Mouse (Mus musculus) forebrain, embryonic 14.5 days (tissue): ENCODE results near the gene Pacs1. TPM values are rescaled to one million over a fixed set of nuclear protein-coding genes. Genes with fewer than 3 reads are reported as not detected.
"Not testable (repeated sequence)": the region's sequence is repeated elsewhere in the genome, so short reads cannot be mapped to it uniquely, and the experiment has no call there.

Experiments
- ATAC-seq: fragments of 200-750 bp; cut with Nextera tagmentation; 2 replicates; pipeline ENCODE4 v1.8.0; 2017; ENCODE audit warnings: mild to moderate bottlenecking, moderate library complexity
- DNase-seq: peaks from one replicate; pipeline ENCODE4 v3.0.0-alpha.2; 2015; ENCODE audit warnings: low spot score
- H3K27ac ChIP-seq: fragments of 300-500 bp; sonication (generic); 2 replicates; pipeline ENCODE4 v1.5.1; 2014; ENCODE audit warnings: low read depth, mild to moderate bottlenecking, control low read depth, low read length, moderate library complexity
- H3K27me3 ChIP-seq: fragments of 300-500 bp; sonication (generic); replicated peaks from 2 replicates; pipeline ENCODE4 v1.6.1; 2014; ENCODE audit warnings: low read length, control low read depth, mixed read lengths; ENCODE audit not compliant: control insufficient read depth, insufficient read depth
- H3K36me3 ChIP-seq: fragments of 300-500 bp; sonication (generic); 2 replicates; pipeline ENCODE4 v1.6.1; 2014; ENCODE audit warnings: low read length, control low read depth; ENCODE audit not compliant: control insufficient read depth, insufficient read depth
- H3K4me1 ChIP-seq: fragments of 300-500 bp; sonication (generic); 2 replicates; pipeline ENCODE4 v1.6.1; 2014; ENCODE audit warnings: antibody characterized with exemption, low read length, control low read depth; ENCODE audit not compliant: control insufficient read depth, insufficient read depth
- H3K4me2 ChIP-seq: fragments of 300-500 bp; sonication (generic); 2 replicates; pipeline ENCODE4 v1.6.1; 2014; ENCODE audit warnings: mild to moderate bottlenecking, control low read depth, low read length
- H3K4me3 ChIP-seq: fragments of 300-500 bp; sonication (generic); 2 replicates; pipeline ENCODE4 v1.5.1; 2014; ENCODE audit warnings: low read depth, low read length, control low read depth
- H3K9ac ChIP-seq: fragments of 300-500 bp; sonication (generic); 2 replicates; pipeline ENCODE4 v1.6.1; 2014; ENCODE audit warnings: mild to moderate bottlenecking, low read length, control low read depth, moderate library complexity
- H3K9me3 ChIP-seq: fragments of 300-500 bp; sonication (generic); replicated peaks from 2 replicates; pipeline ENCODE4 v1.6.1; 2016; ENCODE audit warnings: low read length, control low read depth, mixed read lengths; ENCODE audit not compliant: control insufficient read depth
- WGBS: fragments of 180-500 bp; shearing (Covaris S2); extraction: QIAGEN DNeasy Blood & Tissue Kit; methylation state at CpG from one replicate; pipeline ENCODE4 v1.1.7; 2014; 5-methylcytosine and 5-hydroxymethylcytosine counted together
- polyA plus RNA-seq: library from polyadenylated mRNA; unstranded; fragments of >200 nt; fragmentation: Nextera tagmentation; extraction: Ambion mirVana; gene quantifications from 2 replicates; pipeline ENCODE4 v1.2.1, GENCODE M21; 2014

Gene Pacs1
- polyA plus RNA-seq, 1 experiment from 2014 or later, result 25.0 TPM

DNA sequence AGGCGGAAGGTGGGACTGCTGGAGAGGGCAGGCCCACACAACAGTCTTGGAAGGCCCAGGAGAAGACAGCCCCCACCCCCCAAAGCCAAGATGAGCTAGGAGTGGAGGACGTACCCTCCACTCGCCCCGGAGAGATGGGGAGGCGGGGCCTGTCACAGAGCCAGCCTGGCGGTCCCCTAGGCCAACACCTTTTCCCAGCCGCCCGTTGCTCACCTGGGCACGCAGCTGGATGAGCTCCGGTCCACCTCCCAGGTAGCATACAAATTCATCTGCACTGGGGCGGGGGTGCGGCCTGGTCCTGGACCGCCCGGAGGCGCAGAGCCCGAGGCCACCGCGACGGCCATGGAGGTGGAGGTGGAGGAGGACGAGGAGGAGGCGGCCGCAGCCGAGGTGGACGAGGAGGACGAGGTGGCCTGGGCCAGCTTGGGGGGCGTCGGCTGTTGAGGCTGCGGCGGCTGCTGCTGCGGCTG lies 558 bp downstream of the Pacs1 start:
- peaks cover 17% of the 10 kb centered on the region for H3K4me1 ChIP-seq
- H3K27me3 ChIP-seq, result no peaks in the 10 kb centered on the region
- peak overlapping the region; percentile 93 for H3K4me3 ChIP-seq
- DNase-seq (peak; percentile 27), ATAC-seq (peak; percentile 58)
- peak overlapping the region; percentile 87 for H3K27ac ChIP-seq
- H3K4me2 ChIP-seq, result peak overlapping the region; percentile 90
- no peaks in the 10 kb centered on the region for H3K9me3 ChIP-seq
- peak overlapping the region; percentile 93 for H3K9ac ChIP-seq
- 0% methylated on average over 14 of the region's 30 CpGs for WGBS
- H3K36me3 ChIP-seq, result peaks cover 33% of the 10 kb centered on the region

DNA sequence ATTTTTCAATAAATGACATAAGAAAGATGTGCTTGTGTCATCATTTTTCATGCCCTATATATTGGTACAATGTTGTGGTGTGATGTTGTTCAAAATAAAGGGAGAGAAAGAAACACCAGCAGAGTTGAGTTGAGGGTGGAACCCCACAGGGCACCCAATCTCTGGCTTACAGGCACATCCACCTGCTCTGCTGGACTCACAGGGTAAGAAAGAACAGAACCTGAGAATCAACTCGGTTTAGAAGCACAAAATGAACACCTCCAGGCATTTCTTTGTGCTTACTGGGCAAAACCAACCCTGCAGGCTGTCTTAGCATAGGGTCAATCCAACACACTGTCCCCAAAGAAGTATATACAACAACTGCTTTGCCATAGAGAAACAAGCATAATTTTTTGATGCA lies 1.5 kb downstream of the Pacs1 start:
- Histone ChIP-seq H3K4me1 (peaks cover 17% of the 10 kb centered on the region), H3K9ac (peak overlapping the region; percentile 93; the same call in 1 of the 2 replicates), H3K27me3 (no peaks in the 10 kb centered on the region), H3K4me2 (peak overlapping the region; percentile 90), H3K4me3 (peak overlapping the region; percentile 93; the same call in 1 of the 2 replicates), H3K27ac (no peak overlapping the region), H3K36me3 (peaks cover 27% of the 10 kb centered on the region), H3K9me3 (no peaks in the 10 kb centered on the region)
- DNase-seq (no peak), ATAC-seq (no peak)
- WGBS, result 48% methylated on average over 1 of the region's 1 CpGs

DNA sequence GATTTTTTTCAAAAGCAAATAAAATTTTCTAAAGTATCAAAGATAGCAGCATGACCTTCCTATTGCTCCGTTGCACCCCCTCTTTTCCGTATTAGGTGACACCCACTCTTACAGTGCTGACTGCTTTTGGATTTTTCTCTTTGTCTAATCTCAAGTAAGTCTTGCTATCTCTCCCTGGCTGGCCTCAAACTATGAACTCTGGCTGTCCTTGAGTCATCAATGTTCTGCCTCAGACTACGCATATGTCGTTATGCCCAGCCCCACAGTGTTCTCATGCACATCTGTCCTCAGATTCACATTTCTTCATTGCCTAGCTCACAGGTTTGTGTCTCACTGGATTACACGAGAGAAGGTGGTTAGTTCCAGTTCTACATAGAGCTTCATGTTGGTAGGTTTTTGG lies 3.5 kb downstream of the Pacs1 start:
- no peak overlapping the region for H3K4me3 ChIP-seq
- H3K27ac ChIP-seq, result no peak overlapping the region
- ATAC-seq (no peak), DNase-seq (no peak)
- WGBS, result 88% methylated on average over 5 of the region's 5 CpGs
- no peak overlapping the region for H3K4me2 ChIP-seq
- no peaks in the 10 kb centered on the region for H3K9me3 ChIP-seq
- H3K4me1 ChIP-seq, result peaks cover 17% of the 10 kb centered on the region
- H3K36me3 ChIP-seq, result peaks cover 7% of the 10 kb centered on the region
- no peak overlapping the region for H3K9ac ChIP-seq
- no peaks in the 10 kb centered on the region for H3K27me3 ChIP-seq

DNA sequence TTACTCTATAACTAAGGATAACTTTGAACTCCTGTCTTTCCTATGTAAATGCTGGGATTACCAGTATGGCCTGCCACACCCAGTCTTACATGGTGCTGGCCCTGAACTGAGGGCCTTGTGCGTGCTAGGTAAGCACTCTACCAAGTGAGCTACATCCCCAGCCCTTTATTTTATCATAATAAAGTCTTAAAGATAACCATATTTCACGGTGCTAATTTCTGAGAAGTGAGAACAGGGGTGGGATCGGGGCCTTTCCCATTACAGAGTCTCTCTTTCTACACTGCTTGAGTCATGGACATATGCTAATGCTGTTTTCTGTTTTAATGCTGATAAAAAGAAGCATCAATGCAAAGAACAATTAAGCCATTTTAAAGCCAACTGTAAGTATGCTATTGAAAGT lies 4.0 kb downstream of the Pacs1 start:
- no peak overlapping the region for H3K27ac ChIP-seq
- H3K36me3 ChIP-seq, result peaks cover 2% of the 10 kb centered on the region
- H3K27me3 ChIP-seq, result no peaks in the 10 kb centered on the region
- H3K4me3 ChIP-seq, result no peak overlapping the region
- 92% methylated on average over 3 of the region's 3 CpGs for WGBS
- peaks cover 17% of the 10 kb centered on the region for H3K4me1 ChIP-seq
- ATAC-seq, result no peak
- H3K9ac ChIP-seq, result no peak overlapping the region
- no peaks in the 10 kb centered on the region for H3K9me3 ChIP-seq
- no peak for DNase-seq
- H3K4me2 ChIP-seq, result no peak overlapping the region

DNA sequence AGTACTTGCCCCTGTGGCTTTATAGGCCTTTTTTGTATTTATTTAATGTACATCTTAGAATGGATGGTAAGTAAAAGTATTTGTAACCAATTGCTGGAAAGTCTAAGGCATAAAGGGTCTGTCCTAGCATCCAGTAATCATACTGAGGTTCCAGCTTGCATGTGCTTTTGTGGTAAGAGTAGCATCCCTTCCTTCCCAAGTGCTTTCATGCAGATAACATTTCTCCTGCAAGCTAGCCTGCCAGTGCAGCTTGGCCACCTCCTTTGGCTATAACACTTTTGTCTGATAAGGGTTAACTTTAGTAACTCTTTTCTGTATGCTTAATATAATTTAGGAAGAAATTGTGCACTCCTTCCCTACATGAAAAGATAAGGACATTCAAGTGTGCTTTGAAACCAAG lies 4.9 kb downstream of the Pacs1 start:
- DNase-seq (no peak), ATAC-seq (no peak)
- Histone ChIP-seq H3K27me3 (no peaks in the 10 kb centered on the region), H3K27ac (no peak overlapping the region), H3K36me3 (no peaks in the 10 kb centered on the region), H3K4me1 (peaks cover 17% of the 10 kb centered on the region), H3K9ac (no peak overlapping the region), H3K4me3 (no peak overlapping the region), H3K4me2 (no peak overlapping the region), H3K9me3 (no peaks in the 10 kb centered on the region)

DNA sequence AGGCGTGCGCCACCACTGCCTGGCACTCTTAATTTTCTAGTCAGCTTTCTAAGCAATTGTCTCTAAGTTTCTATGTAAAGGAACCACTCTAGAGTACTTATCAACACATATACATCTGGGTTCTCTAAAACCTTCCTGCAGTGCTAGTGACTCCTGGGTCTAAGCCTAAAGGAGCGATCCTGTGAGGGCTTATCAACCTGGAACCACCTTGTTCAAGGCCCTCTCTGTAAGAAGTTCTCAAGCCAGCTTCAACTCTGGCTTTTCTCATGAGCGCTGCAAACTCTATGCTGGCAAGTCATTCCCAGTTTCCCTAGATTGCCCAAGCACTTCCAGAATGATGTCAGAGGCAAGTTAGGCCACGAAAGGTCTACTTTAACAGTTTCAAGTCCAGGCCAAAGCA lies 5.9 kb downstream of the Pacs1 start:
- ATAC-seq (no peak), DNase-seq (no peak)
- Histone ChIP-seq H3K27ac (no peak overlapping the region), H3K27me3 (no peaks in the 10 kb centered on the region), H3K4me3 (no peak overlapping the region), H3K9me3 (no peaks in the 10 kb centered on the region), H3K36me3 (no peaks in the 10 kb centered on the region), H3K4me1 (peaks cover 15% of the 10 kb centered on the region), H3K9ac (no peak overlapping the region), H3K4me2 (no peak overlapping the region)
- 94% methylated on average over 5 of the region's 5 CpGs for WGBS

DNA sequence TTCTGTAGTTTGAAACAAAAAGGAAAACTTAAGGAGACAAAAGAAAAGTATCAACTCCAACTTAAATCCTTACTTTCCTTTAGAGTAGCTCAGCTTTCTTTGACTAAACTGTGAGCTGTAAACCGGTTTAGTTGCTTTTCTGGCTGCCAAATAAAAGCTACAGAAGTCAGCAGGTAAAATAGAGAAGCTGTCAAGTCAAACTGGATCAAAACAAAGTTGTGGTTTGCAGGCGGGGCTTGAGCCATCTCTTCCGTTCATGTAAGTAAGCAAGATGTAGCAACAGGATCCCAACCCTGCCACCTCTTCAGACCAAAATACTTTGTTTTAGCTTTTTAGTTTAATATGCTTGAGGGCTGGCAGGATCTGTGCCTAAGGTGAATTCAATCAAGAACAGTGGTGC lies 15.8 kb downstream of the Pacs1 start:
- DNase-seq (no peak), ATAC-seq (no peak)
- H3K9ac ChIP-seq, result no peak overlapping the region
- H3K4me3 ChIP-seq, result no peak overlapping the region
- no peak overlapping the region for H3K27ac ChIP-seq
- H3K27me3 ChIP-seq, result no peaks in the 10 kb centered on the region
- 55% methylated on average over 3 of the region's 3 CpGs for WGBS
- no peaks in the 10 kb centered on the region; the same call in 1 of the 2 replicates for H3K36me3 ChIP-seq
- no peaks in the 10 kb centered on the region for H3K9me3 ChIP-seq
- H3K4me2 ChIP-seq, result no peak overlapping the region
- no peaks in the 10 kb centered on the region for H3K4me1 ChIP-seq

DNA sequence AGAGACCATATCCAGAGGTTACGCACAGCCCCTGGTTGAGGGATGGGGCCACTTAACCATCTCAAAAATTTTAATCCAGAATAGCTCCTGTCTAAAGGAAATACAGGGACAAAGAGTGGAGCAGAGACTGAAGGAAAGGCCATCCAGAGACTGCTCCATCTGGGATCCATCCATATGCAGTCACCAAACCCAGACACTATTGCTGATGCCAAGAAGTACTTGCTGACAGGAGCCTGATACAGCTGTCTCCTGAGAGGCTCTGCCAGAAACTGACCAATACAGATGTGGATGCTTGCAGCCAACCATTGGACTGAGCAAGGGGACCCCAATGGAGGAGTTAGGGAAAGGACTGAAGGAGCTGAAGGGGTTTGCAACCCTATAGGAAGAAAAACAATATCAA lies 35.9 kb downstream of the Pacs1 start:
- 100% methylated on average over 1 of the region's 1 CpGs for WGBS
- not testable (repeated sequence) for DNase-seq, H3K4me1 ChIP-seq

DNA sequence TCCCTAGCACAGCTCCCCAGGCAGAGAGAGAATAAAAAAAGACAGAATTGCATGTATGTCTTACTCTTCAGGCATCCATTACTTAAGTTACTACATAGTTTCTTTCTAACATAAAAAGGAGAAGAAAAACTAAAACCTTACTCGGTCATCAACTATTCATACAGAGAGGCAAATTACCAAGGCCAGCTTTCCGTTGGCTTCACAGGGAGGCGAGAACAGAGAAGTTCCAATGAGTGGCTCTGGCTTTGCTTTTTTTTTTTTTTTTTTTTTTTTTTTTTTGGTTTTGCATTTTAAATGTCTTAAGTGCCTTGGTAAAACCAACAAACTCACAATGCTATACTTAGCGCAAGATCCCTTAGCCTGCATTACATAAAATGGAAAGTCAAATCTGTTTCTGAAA lies 40.2 kb downstream of the Pacs1 start:
- H3K4me2 ChIP-seq, result no peak overlapping the region
- H3K4me3 ChIP-seq, result no peak overlapping the region
- no peak for DNase-seq
- no peak for ATAC-seq
- whole genome bisulfite sequencing, result 83% methylated on average over 4 of the region's 4 CpGs
- H3K27ac ChIP-seq, result no peak overlapping the region
- H3K27me3 ChIP-seq, result no peaks in the 10 kb centered on the region
- no peaks in the 10 kb centered on the region for H3K9me3 ChIP-seq
- no peaks in the 10 kb centered on the region for H3K36me3 ChIP-seq
- H3K9ac ChIP-seq, result no peak overlapping the region
- no peaks in the 10 kb centered on the region for H3K4me1 ChIP-seq

More for the DNA sequence above, 35.9 kb downstream of the Pacs1 start:
- ATAC-seq, H3K9ac ChIP-seq, H3K36me3 ChIP-seq, H3K27me3 ChIP-seq, H3K27ac ChIP-seq, H3K4me2 ChIP-seq, H3K4me3 ChIP-seq, H3K9me3 ChIP-seq: not testable (repeated sequence)
